Mouse (Mus musculus) 3134 (cell line): ENCODE results near the gene Cfap73.

ENCODE experiments used
- DNase-seq: peaks from one replicate; pipeline ENCODE4 v3.0.0-alpha.2; 2011; ENCODE audit warnings: low spot score; ENCODE audit not compliant: insufficient read length; ENCODE audit errors: extremely low read depth

Cfap73 gene

GRCm38 (mm10) chr5:120647814-120648491 is 13.9 kb upstream of the Cfap73 start:
- no peak for DNase-seq

DNA sequence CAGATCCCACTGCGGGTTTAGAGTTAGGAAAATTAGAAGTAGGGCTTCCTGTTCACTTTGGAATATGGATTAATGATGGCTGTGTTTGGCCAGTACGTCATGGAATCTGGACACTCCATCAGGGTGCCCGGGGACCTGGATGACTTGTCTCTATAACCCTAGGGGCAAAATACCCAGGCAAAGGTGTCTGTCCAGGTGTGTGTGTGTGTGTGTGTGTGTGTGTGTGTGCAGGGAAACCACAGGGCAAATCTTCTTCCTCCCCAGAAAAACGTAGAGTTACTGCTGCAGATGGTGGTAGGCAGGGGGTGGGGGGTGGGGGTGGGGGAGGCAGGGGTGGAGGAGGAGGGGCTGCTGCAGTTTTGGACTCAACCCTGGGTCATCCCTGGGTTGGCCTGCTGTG is 13.3 kb upstream of the Cfap73 start:
- no peak for DNase-seq

DNA sequence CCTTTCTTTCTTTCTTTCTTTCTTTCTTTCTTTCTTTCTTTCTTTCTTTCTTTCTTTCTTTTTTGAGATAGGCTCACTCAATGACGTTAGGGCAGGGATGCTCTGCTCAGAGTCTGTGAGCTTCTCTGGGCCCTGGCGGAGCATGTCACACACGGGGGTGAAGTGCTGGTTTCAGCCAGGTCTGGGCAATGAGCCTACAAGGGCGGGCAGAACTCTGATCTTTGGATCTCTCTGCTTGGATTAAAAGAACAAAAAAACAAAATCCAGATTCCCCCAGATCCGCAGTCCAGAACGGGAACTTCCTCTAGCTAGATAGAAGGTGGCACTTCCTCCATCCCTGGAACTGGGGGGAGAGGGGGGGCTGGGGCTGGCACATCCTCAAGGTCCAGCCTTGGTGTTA is 11.8 kb upstream of the Cfap73 start:
- no peak for DNase-seq

DNA sequence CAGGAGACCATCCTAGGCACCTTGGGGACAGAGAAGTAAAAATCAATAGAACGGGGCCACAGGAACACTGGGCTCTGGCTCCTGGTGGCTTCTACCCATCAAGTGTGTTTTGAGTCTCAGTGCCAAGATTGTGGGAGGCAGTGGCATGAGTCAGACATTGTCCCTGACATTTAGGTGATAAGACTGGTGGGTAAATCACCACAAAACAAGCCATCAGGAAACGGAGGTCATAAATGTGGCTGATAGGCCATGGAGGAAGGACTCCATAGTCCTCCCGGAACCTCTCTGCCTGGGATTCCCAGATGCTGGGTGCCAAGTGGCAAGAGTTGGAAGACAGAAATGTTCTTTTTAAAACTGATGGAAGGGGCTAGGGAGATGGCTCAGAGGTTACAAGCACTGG is 10.2 kb upstream of the Cfap73 start:
- no peak for DNase-seq

- no peak for DNase-seq
Measured at GRCm38 (mm10) chr5:120643365-120644085, 9.5 kb upstream of the Cfap73 start.

DNA sequence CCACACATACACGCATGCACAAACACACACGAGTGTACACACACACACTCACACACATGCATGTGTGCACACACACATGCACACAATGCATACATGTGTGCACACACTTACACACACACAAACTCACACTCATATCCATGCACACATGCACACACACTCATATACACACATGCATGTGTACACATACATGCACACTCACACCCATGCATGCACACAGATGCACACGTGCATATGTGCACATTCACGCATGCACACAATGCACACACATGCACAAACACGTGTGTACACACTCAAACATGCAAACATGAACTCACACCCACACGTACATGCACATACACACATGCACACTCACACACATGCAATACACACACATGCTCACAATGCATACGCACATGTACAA is 6.1 kb upstream of the Cfap73 start:
- no peak for DNase-seq

DNA sequence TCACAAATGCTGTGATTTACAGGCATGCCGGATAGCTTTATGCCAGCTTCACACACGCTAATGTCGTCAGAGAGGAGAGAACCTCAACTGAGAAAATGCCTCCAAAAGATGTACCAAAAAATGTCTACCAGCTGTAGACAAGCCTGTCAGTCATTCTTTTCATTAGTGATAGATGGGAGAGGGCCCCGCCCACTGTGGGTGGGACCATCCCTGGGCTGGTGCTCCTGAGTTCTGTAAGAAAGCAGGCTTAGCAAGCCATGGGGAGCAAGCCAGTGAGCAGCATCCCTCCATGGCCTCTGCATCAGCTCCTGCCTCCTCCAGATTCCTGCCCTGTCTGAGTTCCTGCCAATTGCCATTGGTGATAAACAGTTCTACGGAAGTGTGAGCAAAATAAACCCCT is 1.6 kb upstream of the Cfap73 start:
- DNase-seq: no peak

- DNase-seq: no peak
Measured at GRCm38 (mm10) chr5:120634860-120635259, 825 bp upstream of the Cfap73 start.

GRCm38 (mm10) chr5:120631892-120632291 is 2.1 kb downstream of the Cfap73 start:
- no peak for DNase-seq

DNA sequence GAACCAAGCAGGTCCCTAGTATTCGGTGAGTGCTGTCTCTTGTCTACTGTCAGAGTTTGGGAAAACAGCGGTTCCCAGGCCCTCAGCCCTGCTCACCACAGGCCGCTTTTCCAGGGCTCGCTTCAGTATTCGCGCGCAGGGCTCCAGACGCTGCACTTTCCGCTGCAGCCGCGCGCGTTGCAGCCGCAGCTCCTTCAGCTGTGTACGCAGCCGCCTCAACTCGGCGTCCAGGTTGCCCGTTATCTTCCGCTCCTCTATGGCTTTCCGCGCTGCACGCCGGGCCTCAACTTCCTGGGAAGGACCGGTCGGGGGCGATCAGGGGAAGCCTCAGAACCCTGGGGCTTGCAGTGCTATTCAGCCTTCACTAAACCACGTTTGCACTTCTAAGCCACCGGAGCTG is 2.9 kb downstream of the Cfap73 start:
- no peak for DNase-seq

DNA sequence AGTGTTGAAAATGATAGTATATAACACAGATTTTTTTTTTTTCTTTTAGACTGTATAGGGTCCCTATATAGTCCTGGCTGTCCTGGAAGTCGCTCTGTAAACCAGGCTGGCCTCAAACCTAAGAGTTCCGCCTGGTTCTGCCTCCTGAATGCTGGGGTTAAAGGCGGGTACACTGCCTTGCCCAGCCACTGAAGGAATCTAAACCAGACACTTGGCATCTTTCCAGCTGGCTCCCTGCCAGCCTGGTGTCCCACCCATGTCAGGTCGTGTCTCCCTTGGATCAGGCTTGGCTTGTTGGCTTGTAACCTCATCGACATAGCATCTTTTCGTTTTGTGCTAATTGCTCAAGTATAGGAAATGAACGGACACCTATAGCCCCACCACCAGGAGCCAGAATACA is 5.4 kb downstream of the Cfap73 start:
- no peak for DNase-seq

DNA sequence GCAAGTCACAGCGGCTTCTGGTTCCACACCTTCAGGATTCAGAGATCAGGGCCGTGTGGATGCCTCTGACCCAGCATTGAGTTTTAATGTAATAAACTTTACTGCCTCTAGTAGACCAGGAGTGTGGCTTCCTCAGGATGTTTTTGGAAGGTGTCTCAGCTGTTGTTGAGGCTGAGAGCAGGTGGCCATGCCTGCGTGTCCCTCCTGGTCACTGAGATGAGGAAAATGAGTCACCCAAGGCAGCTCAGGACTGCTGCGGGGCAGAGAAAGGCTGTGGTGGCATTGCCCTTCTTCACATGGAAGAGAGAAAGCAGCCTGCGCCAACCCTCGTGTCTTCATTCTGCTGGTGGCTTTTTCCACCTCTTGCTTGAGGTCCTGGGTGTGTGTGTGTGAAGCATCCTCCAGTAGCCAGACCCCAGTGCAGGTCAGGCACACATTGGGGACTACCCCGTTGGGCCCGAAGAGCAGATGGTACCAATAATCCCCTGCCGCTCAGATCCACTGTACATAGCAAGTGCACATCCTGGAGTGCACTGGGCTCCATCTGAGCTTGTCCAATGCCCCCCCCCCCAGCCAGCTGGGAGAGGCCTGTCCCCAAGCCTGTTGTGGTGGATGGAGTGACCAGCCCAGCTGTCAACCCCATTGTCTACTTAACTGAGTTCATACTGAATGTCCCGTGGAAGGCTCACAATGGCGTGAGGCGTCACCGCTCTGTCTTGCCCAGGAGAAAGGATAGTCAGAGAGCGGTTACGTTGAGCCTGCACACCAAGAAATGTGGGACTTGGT is 6.3 kb downstream of the Cfap73 start:
- DNase-seq: no peak

- DNase-seq: no peak
Measured at GRCm38 (mm10) chr5:120626399-120626798, 7.6 kb downstream of the Cfap73 start.

DNA sequence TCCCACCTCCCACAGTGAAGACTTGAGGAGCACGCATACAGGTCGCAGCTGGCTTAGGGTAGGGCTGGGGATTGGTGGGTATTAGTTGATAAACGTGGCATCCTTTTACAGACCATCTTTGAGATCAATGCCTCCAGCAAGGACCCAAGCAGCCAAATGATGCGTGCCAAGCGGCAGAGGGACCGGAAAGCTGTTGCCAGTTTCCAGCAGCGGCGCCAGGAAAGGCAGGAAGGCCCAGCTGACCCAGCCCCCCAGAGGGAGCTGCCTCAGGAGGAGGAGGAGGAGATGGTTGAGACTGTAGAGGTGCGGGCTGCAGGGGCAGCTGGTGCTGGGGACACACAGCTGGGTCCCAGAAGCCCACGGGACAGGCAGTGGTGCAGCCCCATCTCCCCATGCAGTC is 9.6 kb downstream of the Cfap73 start:
- DNase-seq: no peak

GRCm38 (mm10) chr5:120622198-120622851 is 11.7 kb downstream of the Cfap73 start:
- no peak for DNase-seq

DNA sequence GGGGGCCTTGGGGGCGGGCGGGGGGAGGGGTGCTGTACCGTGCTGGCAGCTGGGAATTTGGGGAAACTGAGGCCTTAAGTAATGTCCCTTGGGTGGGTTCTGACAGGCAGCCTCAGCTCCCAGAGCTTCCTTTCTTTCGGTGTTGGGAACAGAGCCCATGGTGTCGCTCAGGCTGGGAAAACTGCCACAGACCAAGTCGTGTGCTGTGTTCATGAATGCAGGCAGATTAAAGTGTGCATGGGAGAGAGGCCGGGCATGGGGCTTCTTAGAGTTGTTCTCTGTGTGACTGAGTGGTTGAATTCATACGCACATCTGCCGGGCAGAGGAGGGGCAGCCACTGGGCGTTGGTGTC is 12.2 kb downstream of the Cfap73 start:
- DNase-seq: no peak

DNA sequence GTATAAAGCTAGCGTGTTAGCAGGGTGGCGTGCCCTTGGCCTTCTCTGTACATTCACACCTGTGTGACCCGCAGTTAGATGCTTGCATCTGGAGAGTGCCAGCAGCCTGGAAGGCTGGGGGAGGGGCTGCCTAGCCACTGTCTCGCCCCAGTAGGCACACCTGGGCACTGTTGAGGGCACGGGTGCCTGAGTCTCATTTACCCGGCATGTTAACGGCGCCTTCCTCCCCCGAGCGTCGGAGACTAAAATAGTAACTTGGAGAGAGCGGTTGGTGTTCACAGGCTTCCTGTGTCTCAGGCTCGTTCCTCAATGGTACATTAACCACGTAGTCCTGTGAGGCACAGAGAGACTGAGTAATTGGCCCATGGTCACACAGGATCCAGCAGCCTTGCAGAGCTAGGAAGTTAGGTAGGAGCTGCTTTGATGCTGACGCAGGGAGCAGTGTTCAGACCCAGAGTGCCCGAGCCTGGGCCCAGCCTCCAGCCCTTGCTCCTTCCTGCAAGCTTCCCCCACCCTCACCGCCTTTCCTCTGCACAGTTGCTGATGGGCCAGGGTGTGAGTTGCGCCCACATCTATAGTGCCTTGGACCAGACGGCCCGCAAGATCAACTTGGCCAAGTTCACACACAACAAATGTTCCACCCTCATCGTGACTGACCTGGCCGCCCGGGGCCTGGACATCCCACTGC is 12.8 kb downstream of the Cfap73 start:
- no peak for DNase-seq

DNA sequence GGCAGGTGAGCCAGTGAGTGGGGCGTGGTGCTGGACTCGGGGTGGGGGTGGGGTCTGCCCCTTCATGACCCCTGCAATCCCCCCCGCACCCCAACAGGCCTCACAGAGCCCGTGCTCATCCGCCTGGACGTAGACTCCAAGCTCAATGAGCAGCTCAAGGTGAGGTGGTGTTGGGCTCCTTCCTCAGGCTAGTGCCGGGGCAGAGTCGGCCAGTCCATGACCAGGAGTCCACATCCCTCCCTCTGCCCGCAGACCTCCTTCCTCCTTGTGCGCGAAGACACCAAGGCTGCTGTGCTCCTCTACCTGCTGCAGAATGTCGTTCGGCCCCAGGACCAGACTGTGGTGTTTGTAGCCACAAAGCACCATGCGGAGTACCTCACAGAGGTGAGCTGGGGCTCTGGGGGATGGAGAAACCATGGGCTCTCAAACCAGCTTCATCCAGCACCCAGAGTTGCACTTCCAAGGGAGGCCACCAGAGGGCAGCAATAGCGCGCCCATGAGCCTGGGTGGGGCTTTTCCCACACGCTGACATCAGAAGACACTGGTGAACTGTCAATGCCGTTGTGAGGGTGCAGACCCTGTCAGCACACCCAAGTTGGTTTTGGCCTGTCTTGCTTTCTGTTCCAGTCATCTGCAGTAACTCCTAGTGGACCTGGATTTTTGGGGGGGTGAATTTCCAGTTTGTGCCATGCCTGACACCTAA is 13.5 kb downstream of the Cfap73 start:
- peak; percentile 51 for DNase-seq

- no peak for DNase-seq
Measured at GRCm38 (mm10) chr5:120619201-120619600, 14.8 kb downstream of the Cfap73 start.

DNA sequence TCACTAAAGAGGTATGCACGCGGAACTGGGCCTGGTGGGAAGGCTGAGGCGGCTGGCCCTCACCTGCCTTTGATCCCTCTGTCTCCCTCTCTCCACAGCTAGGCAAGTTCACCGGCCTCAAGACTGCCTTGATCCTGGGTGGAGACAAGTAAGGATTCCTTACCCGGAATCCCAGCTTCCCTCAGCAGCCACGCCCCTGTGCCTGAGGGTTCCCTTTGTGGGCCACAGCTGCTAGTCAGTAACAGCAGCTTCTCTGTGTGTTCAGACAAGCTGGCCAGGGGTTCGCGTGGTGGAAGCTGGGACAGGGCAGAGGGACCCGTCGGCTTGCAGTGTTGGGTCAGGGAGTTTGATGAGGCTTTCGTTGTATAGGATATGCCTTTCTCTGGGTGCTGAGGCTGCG is 15.3 kb downstream of the Cfap73 start:
- DNase-seq: no peak
